Mouse (Mus musculus) embryo, embryonic 11 days (tissue): ENCODE measurements around the gene Cetn4.

Experiments
- DNase-seq: peaks from one replicate; pipeline ENCODE4 v3.0.0-alpha.2; 2015

Gene Cetn4

DNA sequence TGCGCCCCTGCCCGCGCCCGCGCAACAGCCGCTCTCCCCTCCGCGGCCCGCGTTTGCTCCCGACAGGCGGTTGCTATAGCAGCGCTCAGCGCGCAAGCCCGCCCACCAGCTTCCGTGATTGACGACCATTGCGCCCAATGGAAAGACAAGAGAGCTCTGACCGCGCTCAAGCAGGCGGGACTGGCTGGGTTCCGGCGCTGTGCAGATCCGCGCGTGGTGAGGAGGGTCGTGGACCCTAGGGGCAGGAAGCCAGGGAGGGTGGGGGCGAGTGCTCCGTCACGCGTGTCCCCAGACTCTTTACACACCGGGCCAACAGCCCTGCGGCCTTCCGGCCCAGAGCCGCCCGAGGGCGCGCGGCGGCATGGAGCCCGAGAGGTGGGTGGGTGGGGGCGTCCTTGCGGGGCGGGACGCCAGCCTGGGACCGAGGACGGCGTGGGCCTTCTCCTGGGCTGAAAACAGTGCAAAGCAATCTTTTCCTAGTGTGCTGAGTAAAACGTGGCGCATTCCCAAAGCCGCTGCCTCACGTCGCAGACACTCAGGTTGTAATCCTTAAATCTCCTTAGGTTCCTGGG, at the start of gene Cetn4, which contains the start of gene Bbs12:
TSS of gene Cetn4 (minus strand) at position 339 of the 572 bp plus-strand sequence.
TSS of gene Bbs12 (plus strand) at position 185 of the 572 bp plus-strand sequence.
- DNase-seq = peak; percentile 96

DNA sequence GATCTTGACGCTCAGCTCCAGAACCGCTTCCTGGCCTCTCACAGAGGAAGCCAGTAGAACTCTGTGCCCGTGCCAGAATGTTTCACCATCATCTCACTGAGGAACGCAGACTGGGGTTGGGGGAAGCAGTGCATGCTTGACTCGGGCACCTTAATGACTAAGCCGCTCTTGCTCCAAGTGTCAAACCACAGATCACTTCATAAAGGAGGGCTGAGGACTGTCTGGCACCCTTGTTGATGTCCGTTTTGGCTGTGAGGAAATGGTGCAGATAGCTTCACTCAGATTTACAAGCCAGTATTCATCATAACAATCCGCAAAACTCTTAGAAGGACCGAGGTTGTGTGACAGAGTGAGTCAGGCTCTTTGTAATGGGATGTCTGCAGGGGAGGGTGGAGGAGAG, 48.2 kb upstream of the Cetn4 start:
- no peak for DNase-seq

DNA sequence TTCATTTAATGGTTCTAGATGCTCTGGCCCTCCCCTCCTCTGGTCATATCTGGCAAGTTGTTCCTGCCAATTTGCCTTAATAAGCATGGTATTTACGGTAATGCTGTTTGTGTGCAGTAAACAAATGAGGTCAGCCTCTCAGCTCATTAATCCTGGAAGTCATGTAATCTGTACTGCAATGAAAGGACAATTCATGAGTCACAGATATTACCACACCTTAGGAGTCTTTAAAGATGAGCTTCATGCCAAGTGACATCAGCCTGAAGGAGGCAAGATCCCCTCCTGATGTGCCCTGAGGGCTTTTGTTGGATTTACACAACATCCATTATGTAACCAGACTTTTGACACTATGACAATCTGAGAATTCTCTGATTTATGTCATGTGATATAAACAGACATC, 42.2 kb upstream of the Cetn4 start:
- no peak for DNase-seq

DNA sequence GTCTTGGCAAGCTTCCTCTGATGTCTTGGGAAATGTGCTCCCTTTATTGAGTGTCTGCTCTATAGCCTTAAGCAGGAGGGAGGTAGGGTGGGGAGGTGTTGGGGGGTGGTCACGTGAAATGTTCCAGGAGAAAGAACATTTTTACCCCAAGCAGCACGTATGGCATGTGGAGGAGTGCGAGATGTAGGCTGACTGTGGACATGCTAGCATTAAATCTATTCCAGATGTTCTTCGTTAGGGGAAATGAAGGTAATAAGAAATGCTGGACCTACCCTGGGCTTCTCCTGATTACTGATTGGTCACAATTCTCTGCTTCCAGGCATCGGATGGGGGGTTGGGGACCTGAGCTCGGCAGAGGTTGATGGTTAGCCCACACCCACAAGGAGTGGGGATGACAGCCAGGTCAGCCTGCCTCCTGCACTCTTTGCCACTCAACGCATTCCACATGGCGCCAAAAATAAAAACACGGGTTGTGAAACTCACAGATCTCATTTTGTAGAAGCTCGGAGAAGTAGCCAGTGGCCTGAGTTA, 41.5 kb upstream of the Cetn4 start:
- DNase-seq = peak; percentile 24

DNA sequence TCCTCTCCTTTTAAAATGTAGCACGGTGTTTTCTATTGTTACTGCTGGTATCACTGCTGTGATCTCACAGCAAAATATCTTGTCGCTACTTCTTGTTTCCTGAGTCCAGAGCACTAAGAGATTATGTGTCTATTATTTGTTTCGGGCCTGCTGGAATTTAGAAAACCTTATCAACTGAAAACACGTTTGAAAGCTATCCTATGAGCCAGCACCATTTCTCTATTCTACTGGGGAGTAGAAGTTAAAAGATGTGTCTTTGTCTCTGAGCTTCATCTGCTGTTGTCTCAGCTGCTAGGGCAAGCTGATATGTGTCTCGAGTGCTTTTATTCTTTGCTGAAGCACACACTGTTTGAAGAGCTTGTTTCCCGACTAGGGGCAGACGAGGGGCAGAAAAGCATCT, 37.9 kb upstream of the Cetn4 start:
- DNase-seq = no peak

DNA sequence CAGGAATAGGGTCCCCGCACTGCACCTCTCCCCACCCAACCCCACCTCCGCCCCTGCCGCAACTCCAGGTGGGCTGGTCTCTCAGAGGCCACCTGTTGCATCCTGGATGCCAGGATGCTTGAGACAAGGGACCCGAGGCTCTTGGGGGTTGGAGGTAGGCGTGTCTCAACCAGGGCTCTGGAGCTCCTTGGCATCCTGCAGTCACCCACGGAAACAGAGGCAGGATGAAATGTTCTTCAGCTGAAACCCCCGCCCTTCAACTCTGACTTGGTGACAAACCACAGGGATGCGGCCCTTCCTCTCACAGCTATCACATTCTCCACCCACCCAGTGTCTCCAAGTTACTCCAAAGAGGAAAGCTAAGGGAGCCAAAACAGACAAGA, 36.6 kb upstream of the Cetn4 start:
- DNase-seq = no peak

DNA sequence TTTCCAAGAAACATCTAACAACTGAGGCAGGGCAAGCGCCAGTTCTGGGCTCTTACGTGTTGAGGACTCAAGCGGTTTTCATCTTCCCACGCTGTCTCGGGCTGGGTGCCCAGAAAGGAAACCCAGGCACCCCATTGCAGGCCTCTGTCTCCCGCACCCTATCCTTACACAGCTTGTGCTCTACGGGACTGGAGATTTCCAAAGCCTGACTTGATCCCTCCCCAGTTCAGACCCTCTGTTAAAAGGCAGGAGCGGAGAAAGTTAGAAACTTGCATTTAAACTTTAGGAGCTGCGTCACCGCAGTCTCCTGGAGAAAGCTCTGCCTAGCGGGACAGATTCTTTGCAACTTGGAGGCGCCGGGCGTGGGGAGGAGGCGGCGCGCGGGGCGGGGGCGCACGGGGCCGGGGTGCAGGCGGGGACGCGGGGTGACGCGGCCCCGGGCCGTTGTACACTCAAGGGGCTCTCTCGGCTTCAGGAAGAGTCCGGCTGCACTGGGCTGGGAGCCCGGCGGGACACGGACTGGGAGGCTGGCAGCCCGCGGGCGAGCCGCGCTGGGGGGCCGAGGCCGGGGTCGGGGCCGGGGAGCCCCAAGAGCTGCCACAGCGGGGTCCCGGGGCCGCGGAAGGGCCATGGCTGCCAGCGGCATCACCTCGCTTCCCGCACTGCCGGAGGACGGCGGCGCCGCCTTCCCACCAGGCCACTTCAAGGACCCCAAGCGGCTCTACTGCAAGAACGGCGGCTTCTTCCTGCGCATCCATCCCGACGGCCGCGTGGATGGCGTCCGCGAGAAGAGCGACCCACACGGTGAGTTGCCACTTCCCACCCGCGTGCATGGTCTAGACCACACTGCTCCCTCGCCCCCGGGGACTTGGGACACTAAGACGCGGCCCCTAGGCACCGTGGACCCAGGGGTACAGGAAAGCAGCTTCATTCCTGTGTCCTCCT, 36.0 kb upstream of the Cetn4 start, which contains the start of gene Fgf2:
TSS of gene Fgf2 (plus strand) at position 126 of the 945 bp plus-strand sequence.
- DNase-seq = peak; percentile 52

DNA sequence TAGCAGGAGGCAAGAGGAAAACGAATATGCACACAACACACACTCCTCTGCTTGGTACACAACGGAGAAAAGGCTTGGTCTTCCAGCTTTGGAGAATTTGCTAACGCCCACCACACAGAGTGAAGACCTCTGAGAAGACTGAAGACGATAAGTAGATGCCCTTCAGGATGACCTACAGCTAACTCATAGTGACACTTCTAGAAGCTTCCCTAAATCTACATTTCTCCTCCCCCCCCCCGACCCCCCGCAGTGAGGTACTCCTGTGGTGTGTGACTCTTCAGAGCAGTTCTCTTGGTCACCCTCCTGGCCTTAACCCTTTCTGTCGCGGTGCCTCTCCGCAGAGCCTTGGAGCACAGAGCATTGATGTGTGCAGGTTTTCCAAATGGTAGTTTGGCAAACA, 35.2 kb upstream of the Cetn4 start:
- no peak for DNase-seq

DNA sequence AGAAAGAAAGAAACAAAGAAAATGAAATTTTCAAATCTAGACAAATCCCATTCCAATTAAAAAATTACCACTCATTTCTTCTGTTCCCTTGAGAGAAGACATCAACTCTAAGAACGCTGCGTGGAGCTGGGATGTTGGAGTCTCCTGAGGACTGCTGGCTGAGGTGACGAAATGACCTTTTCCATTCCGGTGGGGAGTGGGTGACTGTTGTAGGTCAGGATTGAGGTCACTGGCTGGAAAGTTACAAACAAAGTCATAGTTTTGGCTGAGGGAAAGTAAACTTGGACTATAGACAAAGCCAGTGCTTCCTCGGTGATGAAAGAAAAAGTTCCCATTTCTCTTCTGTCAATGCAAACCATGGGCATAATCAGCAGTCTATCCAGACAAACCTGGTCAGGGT, 30.3 kb upstream of the Cetn4 start:
- no peak for DNase-seq

DNA sequence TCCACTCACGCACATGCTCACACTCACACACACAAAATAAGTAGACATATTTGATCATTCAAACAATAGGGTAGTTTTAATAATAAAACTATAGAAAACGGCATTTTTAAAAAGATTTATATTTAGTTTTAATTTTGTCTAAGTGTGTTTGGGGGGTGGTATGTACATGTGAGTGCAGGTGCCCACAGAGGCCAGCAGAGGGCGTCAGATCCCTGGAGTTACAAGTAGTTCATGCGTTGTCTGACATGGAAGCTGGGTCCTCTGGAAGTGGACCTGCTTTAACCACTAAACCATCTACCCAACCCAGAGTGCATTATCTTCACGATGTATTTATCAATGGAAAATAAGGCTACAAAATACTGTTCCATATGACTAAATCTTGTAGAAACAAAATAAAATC, 28.6 kb upstream of the Cetn4 start:
- no peak for DNase-seq

DNA sequence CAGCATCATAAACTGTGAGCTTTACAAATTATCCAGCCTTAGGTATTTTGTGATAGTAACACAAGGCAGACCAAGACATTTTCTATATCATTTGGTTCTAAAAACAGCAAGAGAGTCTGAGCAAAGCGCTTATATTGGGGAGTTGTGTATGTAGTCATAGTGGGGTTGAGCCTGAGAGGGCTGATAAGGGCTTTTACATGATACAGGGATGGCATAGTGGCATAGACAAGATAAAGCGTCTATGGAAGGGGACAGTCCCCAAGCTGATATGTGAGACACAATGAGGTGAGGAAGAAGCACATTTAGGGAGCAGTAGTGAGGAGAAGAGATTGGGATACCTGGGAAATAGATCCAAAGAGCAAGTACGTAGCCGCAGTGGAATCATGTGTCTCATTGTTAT, 21.5 kb upstream of the Cetn4 start:
- DNase-seq = no peak

DNA sequence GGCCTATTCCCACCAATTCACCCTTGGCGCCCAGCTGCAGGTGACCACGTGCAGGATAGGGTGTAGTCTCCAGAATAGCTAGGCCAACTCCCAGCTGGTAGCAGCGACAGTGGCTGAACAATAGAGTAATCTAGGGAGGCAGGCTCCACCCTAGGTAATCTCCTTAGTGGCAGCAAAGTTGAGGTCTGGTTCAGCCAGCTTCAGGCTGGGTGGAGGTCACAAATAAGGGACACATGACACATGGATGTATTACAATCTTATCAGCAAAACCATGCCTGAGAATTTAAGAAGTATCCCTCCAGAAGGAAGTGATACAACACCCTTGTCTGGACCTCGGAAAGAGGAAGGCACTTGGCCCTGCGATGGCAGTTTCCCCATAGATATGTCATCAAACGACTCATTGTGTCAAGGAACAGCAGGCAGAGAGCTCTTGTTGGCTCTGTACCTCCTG, 19.5 kb upstream of the Cetn4 start:
- DNase-seq = no peak

DNA sequence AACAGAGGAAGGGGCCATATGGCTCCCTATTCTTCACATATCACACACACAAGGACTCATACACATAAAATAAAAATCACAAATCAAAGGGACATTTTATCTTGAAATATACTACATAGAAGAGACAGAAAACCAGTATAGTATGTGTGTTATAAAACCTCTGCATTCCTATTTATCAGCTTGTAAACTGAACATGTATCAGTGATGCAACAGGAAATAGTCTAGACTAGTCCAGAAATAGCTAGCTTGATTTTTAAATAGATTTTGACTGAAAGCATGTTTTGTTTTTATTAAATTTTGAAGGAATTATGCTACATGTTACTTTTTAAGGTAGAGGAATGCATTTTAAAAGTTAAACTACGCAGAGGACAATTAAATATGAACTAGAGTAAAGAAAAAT, 17.5 kb upstream of the Cetn4 start:
- DNase-seq = no peak

DNA sequence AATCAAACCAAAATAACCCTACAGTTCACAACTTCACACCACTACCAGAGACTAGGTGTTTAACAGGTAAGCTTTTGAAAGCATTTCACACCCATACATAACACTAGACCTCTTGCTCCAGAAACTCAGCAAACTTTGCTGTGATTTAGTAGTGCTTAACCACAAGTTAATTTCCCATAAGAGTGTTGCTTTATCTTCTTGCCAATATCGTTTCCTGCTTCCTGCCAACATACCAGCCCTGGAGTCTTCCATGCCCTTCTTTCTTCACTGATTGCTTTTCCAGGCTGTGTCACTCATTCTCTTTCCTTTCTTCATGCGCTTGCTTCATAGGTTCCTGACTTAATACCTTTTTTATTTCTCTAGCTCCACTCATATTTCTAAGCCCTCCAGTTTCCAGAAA, 16.0 kb upstream of the Cetn4 start:
- no peak for DNase-seq

DNA sequence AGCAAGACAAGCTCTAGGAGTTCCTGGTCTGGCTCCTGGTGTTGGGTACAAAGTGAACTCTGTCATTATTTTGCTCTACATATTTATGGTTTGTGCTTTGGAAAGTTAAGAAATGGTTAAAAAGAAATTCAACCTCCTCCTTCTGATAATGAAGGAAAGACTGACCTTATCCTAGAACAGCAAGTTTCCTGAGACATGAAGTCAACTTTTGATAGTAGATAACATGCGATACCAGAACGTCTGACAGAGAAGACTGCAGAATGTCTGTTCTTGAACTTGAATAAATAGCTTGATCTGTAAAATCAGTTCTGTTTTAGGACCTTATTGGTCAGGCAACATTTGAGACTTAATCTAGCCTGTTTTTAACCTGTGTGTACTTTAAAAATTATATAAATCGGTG, 14.1 kb upstream of the Cetn4 start:
- no peak for DNase-seq

DNA sequence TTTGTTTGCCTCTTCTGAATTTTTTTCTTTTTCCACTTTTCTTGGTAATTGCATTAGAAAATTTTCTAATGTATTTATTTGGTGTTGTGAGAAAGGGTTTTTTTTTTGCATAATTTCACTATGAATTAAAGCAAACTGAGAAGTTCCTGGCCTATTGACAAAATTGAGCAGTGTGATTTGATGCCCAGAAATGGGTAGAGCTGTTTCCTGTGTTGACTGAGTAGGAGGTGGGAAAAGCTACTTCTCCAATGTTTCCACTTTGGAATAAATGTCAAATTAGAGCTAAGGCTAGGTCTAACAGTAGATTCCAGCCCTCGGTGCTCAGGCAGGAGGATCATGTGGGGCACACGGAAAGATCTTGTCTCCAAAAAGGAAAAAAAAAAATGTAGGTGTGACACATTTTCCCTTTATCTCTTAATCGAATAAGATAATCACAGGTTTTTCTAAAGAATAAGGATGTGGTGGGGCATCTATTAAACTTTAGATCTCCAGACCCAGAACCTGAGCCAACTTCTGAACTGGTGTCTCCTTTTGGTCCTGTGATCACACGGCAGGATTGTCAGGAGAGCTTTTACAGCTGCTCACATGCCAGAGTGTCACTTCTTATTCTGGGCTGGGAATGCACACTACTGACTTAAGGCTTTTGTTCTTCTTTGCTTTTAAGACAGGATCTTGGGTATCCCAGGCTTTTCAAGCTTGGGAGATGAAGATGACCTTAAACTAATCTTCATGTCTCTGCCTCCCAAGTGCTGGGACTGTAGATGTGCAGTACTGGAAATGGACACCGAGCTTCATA, 13.0 kb upstream of the Cetn4 start:
- no peak for DNase-seq

DNA sequence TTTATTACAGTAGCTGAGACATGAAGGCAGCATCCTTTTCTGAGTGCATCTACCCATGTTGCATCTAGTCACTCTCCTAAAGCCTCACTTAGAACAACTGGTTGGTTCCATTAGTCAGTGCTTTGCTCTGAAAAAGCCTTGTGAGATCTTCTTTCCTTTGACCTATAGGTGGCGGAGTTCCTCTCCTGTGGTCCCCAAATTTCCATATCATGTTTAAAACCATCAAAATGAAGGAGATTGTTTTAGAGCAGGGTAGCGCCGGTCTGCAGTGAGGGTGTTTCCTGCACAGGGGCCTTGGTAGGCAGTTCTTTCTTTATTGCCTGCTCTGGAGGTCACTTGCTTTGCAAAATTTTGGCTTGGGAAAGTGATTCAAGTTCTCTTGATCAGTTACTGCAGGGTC, 11.8 kb upstream of the Cetn4 start:
- DNase-seq = peak; percentile 39

DNA sequence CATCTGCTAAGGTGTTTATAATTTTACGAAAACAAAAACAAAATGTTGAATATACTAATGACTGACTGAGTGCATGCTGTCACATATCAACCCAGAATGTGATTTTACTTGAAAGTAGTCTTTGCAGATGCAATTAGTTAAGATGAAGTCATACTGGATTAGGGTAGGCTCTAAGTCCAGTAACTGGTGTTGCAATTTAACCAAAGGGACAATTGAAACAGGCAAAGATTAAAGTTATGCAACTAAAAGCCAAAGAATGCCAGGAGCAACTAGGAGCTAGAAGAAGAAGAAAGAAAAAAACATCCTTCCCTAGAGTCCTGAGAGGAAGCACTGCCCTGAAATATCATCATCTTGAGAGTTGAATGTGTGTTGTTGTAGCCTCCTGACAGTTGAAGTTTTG, 3.7 kb upstream of the Cetn4 start:
- no peak for DNase-seq

DNA sequence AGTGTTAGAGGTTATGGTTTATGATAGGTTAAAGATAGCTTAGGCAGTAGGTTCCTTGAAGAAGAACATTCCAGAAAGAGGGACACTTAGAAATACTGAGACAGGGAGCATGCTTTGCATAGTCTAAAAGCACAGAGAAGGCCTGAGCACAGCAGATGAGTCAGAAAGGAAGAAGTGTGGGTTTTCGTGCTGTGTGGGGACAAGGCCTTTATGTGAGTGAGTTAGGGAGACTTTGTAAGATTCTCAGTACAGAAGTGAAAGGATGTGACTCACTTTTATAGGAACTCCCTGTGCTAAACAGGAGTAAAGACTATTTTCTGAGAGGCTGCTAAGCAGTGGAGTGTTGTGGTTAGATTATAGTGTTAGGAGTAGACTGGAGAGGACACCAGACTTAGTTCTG, 863 bp upstream of the Cetn4 start:
- DNase-seq = no peak

DNA sequence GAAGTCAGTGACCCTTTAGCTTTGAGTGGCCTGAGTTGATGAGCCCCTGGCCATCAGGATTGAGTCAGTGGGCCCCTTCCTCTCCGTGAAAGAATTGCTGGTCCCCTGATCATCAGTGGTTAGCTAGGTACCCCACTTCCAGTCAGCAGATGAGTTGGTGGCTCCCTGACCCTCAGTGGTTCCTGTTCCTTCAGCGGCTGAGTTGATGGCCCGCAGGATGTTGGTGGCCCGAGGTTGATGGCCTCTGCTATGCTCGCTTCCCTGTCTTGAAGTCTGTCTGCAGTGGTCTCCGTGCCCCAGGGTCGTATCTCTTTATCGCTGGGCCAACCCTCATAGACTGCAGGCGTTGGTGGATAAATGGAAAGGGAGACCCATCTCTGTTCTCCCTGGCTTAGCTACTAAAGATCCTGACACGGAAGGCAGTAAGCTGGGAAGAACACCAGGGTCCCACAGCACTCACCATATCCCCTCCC, 575 bp downstream of the Cetn4 start:
- DNase-seq = no peak

DNA sequence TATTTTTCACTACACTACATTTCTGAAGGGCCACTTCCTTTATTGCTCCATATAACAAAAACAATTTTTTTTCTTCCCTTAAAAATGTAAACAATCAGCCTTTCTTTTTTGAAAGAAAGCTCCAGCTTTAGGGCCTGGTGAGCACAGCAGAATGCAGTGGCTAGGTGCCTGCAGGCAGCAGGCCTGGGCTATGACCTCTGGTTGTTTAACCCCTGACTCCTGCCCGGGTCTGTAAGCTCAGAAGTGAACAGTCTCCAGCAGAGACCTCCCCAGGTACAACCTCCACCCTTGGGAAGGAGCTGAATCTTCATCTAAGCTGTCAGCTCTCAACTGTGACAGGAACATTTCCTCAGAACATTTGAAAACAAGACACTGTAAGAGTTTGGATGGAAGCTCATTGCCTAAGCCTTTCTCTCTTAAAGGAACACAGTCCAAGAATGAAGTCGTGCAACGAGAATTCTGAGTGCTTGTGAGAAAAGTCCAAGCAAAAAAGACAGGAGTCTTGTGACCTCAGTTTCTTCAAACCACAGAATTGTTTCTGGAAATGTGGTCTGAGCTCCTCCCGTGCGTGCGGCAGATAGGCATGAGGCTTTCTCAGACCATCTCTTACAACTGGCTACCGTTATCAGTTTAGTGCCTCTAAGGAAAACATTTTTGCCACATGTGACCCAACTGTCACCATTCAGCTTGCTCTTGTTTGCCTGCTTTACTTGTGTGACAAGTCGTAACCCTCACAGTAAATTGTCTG, 8.9 kb downstream of the Cetn4 start:
- no peak for DNase-seq

DNA sequence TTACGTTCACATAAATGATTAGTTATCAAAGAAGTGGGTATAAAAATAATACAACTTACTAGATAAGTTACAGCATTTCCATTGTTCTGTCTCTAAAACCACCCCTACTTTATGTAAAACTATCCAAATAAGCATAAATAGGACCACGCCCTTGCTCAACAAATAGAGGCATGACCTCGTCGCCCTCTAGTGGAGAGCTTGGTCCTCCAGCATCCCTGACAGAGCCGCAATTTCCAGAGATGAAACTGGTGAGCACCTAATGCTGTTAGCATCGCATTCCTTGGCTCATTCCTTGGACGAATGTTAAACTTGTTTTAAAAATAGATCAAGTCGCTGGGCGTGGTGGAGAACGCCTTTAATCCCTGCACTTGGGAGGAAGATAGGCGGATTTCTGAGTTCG, 9.8 kb downstream of the Cetn4 start:
- DNase-seq = peak; percentile 76
